12 mouse cellular contexts compared by ENCODE assay signal in the genomic region with DNA sequence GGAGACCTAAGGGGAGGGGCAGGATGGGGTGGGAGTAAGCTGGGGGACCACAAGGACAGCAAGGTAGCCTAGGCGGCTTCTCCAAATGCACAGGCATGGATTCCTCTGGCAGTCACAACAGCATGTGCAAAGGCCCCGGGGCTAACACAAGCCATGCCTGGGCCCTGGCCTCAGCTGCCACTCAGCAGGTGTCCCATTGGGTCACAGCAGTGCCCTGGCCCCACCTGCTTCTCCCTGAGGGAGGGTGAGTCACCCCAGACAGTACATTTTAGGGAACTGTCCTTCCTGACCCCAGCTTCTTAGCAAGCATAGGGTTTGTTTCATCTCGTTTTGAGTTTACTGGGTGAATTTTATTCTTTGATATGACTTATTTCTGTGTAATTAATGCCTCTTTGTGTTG. TPM values are rescaled to one million over a fixed set of nuclear protein-coding genes. Genes with fewer than 3 reads are reported as not detected.
DNase-seq lines count a peak whose midpoint lies in the region; ATAC-seq and TF ChIP-seq lines count a peak whose summit lies in the region.
"Had no signal": no experiment of that assay in that cellular context is flagged by ENCODE, and none has a peak within 500 bp of the region (broad histone marks: within the 10 kb centered on the region; RNA-seq: fewer than 3 reads in every experiment).

No protein-coding gene starts in this region.

- H3K27me3 ChIP-seq in heart, embryonic 14.5 days (ENCODE audit: control insufficient read depth, insufficient read depth, low read length) = no peaks in the 10 kb centered on the region
- no peaks in the 10 kb centered on the region for H3K27me3 ChIP-seq in midbrain, embryonic 12.5 days
- no peaks in the 10 kb centered on the region for H3K27me3 ChIP-seq in midbrain, embryonic 13.5 days
- H3K27me3 ChIP-seq in intestine, postnatal 0 days (replicated peaks; ENCODE audit: control insufficient read depth, insufficient read depth, low read length) = no peaks in the 10 kb centered on the region
- H3K27me3 ChIP-seq in stomach, postnatal 0 days (ENCODE audit: control insufficient read depth, insufficient read depth, low read length) = no peaks in the 10 kb centered on the region

- peak overlapping the region; percentile 88 to 96 for H3K27ac ChIP-seq in heart, embryonic 14.5 days (replicated peaks in 1 of 2; ENCODE audit: control insufficient read depth in 1 of 2, insufficient read depth in 1 of 2, low read depth in 2 of 2, low read length in 2 of 2)
- H3K27ac ChIP-seq in midbrain, embryonic 12.5 days (replicated peaks) = no peak overlapping the region
- no peak overlapping the region for H3K27ac ChIP-seq in midbrain, embryonic 13.5 days
- 0 out of 2 replicates have a peak overlapping the region, but pooled peaks have one; percentile 31 for H3K27ac ChIP-seq in intestine, postnatal 0 days (ENCODE audit: low read depth, low read length)
- H3K27ac ChIP-seq in stomach, postnatal 0 days (replicated peaks) = peak overlapping the region; percentile 91

- H3K4me1 ChIP-seq in heart, embryonic 14.5 days (ENCODE audit: control insufficient read depth in 2 of 2, insufficient read depth in 2 of 2, low read length in 2 of 2) = peaks cover 3 to 16% of the 10 kb centered on the region in 2 experiments; a peak in 3 of 4 replicates
- H3K4me1 ChIP-seq in midbrain, embryonic 12.5 days = peaks cover 11% of the 10 kb centered on the region; the same call in 1 of the 2 replicates
- peaks cover 13% of the 10 kb centered on the region for H3K4me1 ChIP-seq in midbrain, embryonic 13.5 days (replicated peaks)
- peaks cover 7% of the 10 kb centered on the region; the same call in 1 of the 2 replicates for H3K4me1 ChIP-seq in intestine, postnatal 0 days (replicated peaks; ENCODE audit: control insufficient read depth, insufficient read depth, low read length)
- peaks cover 4% of the 10 kb centered on the region for H3K4me1 ChIP-seq in stomach, postnatal 0 days (replicated peaks; ENCODE audit: control insufficient read depth, insufficient read depth)

- no peak for TF ChIP-seq EP300 in stomach, postnatal 0 days (optimal IDR thresholded peaks at IDR 0.05)

- peaks cover 23% of the 10 kb centered on the region for H3K36me3 ChIP-seq in heart, embryonic 14.5 days (ENCODE audit: control insufficient read depth, insufficient read depth, low read length)
- peaks cover 16% of the 10 kb centered on the region for H3K36me3 ChIP-seq in midbrain, embryonic 12.5 days
- peaks cover 27% of the 10 kb centered on the region for H3K36me3 ChIP-seq in midbrain, embryonic 13.5 days
- peaks cover 8% of the 10 kb centered on the region; the same call in 1 of the 2 replicates for H3K36me3 ChIP-seq in intestine, postnatal 0 days (ENCODE audit: control insufficient read depth, insufficient read depth)
- 0 out of 2 replicates have a peak, but pooled peaks cover 3% of the 10 kb centered on the region for H3K36me3 ChIP-seq in stomach, postnatal 0 days (ENCODE audit: control insufficient read depth, insufficient read depth, low read length)

- H3K4me2 ChIP-seq in heart, embryonic 14.5 days (ENCODE audit: low read length) = peak overlapping the region; percentile 57
- H3K4me2 ChIP-seq in midbrain, embryonic 12.5 days (replicated peaks) = no peak overlapping the region
- H3K4me2 ChIP-seq in midbrain, embryonic 13.5 days (replicated peaks) = no peak overlapping the region
- H3K4me2 ChIP-seq in intestine, postnatal 0 days (replicated peaks; ENCODE audit: low read depth) = peak overlapping the region; percentile 47
- H3K4me2 ChIP-seq in stomach, postnatal 0 days (replicated peaks; ENCODE audit: low read depth) = peak overlapping the region; percentile 31

- H3K9ac ChIP-seq in heart, embryonic 14.5 days (ENCODE audit: low read length) = peak overlapping the region; percentile 74
- H3K9ac ChIP-seq in midbrain, embryonic 12.5 days (replicated peaks) = peak overlapping the region; percentile 46; the same call in 1 of the 2 replicates
- no peak overlapping the region for H3K9ac ChIP-seq in midbrain, embryonic 13.5 days (replicated peaks)
- 0 out of 2 replicates have a peak overlapping the region, but pooled peaks have one; percentile 12 for H3K9ac ChIP-seq in intestine, postnatal 0 days (ENCODE audit: low read depth, low read length)
- peak overlapping the region; percentile 38; the same call in 1 of the 2 replicates for H3K9ac ChIP-seq in stomach, postnatal 0 days (ENCODE audit: low read length)

- intact Hi-C loops in heart, postnatal 25 days (cut with DNase I) = no loop called here

- no peak for DNase-seq in heart, postnatal 25 days (ENCODE audit: low spot score)
- no peak for DNase-seq in stomach, postnatal 0 days (ENCODE audit: low spot score)
- no peak for DNase-seq in right cerebral cortex, postnatal 25 days
- no peak for DNase-seq in right cerebral cortex, postnatal 14 days

- H3K9me3 ChIP-seq in heart, embryonic 14.5 days (ENCODE audit: control insufficient read depth, low read length) = no peaks in the 10 kb centered on the region
- no peaks in the 10 kb centered on the region for H3K9me3 ChIP-seq in midbrain, embryonic 12.5 days
- H3K9me3 ChIP-seq in midbrain, embryonic 13.5 days = no peaks in the 10 kb centered on the region
- no peaks in the 10 kb centered on the region for H3K9me3 ChIP-seq in intestine, postnatal 0 days (ENCODE audit: control insufficient read depth)
- no peaks in the 10 kb centered on the region for H3K9me3 ChIP-seq in stomach, postnatal 0 days (ENCODE audit: control insufficient read depth, low read length)

- 50% methylated on average over 3 of the region's 3 CpGs for WGBS in heart, embryonic 14.5 days
- WGBS in midbrain, embryonic 12.5 days = 80% methylated on average over 3 of the region's 3 CpGs
- WGBS in midbrain, embryonic 13.5 days = 70% methylated on average over 3 of the region's 3 CpGs
- 73% methylated on average over 3 of the region's 3 CpGs for WGBS in intestine, postnatal 0 days
- 54% methylated on average over 3 of the region's 3 CpGs for WGBS in stomach, postnatal 0 days

- no peak for TF ChIP-seq CTCF in intestine, postnatal 0 days (IDR thresholded peaks at IDR 0.05; ENCODE audit: low read depth)
- no peak for TF ChIP-seq CTCF in stomach, postnatal 0 days (IDR thresholded peaks at IDR 0.05; ENCODE audit: low read depth)

- 0 out of 2 replicates have a peak, but pooled peaks have one; percentile 3 for ATAC-seq in heart, embryonic 14.5 days (ENCODE audit: insufficient number of reproducible peaks, insufficient read depth, low FRiP score, low read depth)
- ATAC-seq in midbrain, embryonic 12.5 days (ENCODE audit: low FRiP score, low read depth) = no peak
- no peak for ATAC-seq in midbrain, embryonic 13.5 days
- ATAC-seq in intestine, postnatal 0 days = no peak
- no peak for ATAC-seq in stomach, postnatal 0 days (ENCODE audit: low FRiP score, low TSS enrichment)

- H3K4me3 ChIP-seq in heart, embryonic 14.5 days (ENCODE audit: control insufficient read depth in 1 of 2, insufficient read depth in 1 of 2, low read depth in 1 of 2, low read length in 2 of 2) = peak overlapping the region; percentile 5 to 6; a peak in 2 of 4 replicates
- no peak overlapping the region for H3K4me3 ChIP-seq in midbrain, embryonic 12.5 days
- no peak overlapping the region for H3K4me3 ChIP-seq in midbrain, embryonic 13.5 days (replicated peaks)
- no peak overlapping the region for H3K4me3 ChIP-seq in intestine, postnatal 0 days (ENCODE audit: low read depth, low read length)
- no peak overlapping the region for H3K4me3 ChIP-seq in stomach, postnatal 0 days (ENCODE audit: low read depth, low read length)
- H3K4me3 ChIP-seq: erythroblast, embryonic 14.5 days had no signal

RNA-seq across cellular contexts. Expression of gene Lsm4, which starts 9.6 kb away (rescaled TPM):
- polyA plus RNA-seq in heart, embryonic 14.5 days (2014; fragmentation: Nextera tagmentation; extraction: Ambion mirVana) = 316 and 334 TPM in 2 replicates
- total RNA-seq in heart, postnatal 25 days (2021) = 10 to 100 TPM; 60.6 to 62.9 TPM
- polyA plus RNA-seq in midbrain, embryonic 12.5 days (2016; fragmentation: Nextera tagmentation; extraction: Ambion mirVana) = 255 and 263 TPM in 2 replicates
- polyA plus RNA-seq in midbrain, embryonic 13.5 days (2015; fragmentation: Nextera tagmentation; extraction: Ambion mirVana) = 176 and 201 TPM in 2 replicates
- 181 and 182 TPM in 2 replicates for polyA plus RNA-seq in intestine, postnatal 0 days (2015; fragmentation: Nextera tagmentation; extraction: Ambion mirVana)
- polyA plus RNA-seq in stomach, postnatal 0 days (2015; fragmentation: Nextera tagmentation; extraction: Ambion mirVana) = 141 and 147 TPM in 2 replicates

RNA-seq across cellular contexts. Expression of gene Jund, which starts 16.1 kb away (rescaled TPM):
- polyA plus RNA-seq in heart, embryonic 14.5 days (2014; fragmentation: Nextera tagmentation; extraction: Ambion mirVana) = 122 and 137 TPM in 2 replicates
- 100 to 1,000 TPM; 136 to 141 TPM for total RNA-seq in heart, postnatal 25 days (2021)
- 206 and 213 TPM in 2 replicates for polyA plus RNA-seq in midbrain, embryonic 12.5 days (2016; fragmentation: Nextera tagmentation; extraction: Ambion mirVana)
- polyA plus RNA-seq in midbrain, embryonic 13.5 days (2015; fragmentation: Nextera tagmentation; extraction: Ambion mirVana) = 65.1 and 97.7 TPM in 2 replicates
- polyA plus RNA-seq in intestine, postnatal 0 days (2015; fragmentation: Nextera tagmentation; extraction: Ambion mirVana) = 114 and 121 TPM in 2 replicates
- polyA plus RNA-seq in stomach, postnatal 0 days (2015; fragmentation: Nextera tagmentation; extraction: Ambion mirVana) = 78.3 and 108 TPM in 2 replicates

RNA-seq across cellular contexts. Expression of gene Iqcn, which starts 20.6 kb away (rescaled TPM):
- not detected in 2 replicates for polyA plus RNA-seq in heart, embryonic 14.5 days (2014; fragmentation: Nextera tagmentation; extraction: Ambion mirVana)
- not detected for total RNA-seq in heart, postnatal 25 days (2021)
- 0.04 TPM in 1 of 2 replicates, not detected in the other for polyA plus RNA-seq in midbrain, embryonic 12.5 days (2016; fragmentation: Nextera tagmentation; extraction: Ambion mirVana)
- 0.07 and 0.08 TPM in 2 replicates for polyA plus RNA-seq in midbrain, embryonic 13.5 days (2015; fragmentation: Nextera tagmentation; extraction: Ambion mirVana)
- polyA plus RNA-seq in intestine, postnatal 0 days (2015; fragmentation: Nextera tagmentation; extraction: Ambion mirVana) = not detected in 2 replicates
- polyA plus RNA-seq in stomach, postnatal 0 days (2015; fragmentation: Nextera tagmentation; extraction: Ambion mirVana) = 0.05 TPM in 1 of 2 replicates, not detected in the other
- polyA plus RNA-seq: erythroblast, embryonic 14.5 days; G1E had no signal

RNA-seq across cellular contexts. Expression of gene Pgpep1, which starts 22.5 kb away (rescaled TPM):
- 39.7 and 46.6 TPM in 2 replicates for polyA plus RNA-seq in heart, embryonic 14.5 days (2014; fragmentation: Nextera tagmentation; extraction: Ambion mirVana)
- total RNA-seq in heart, postnatal 25 days (2021) = 10 to 100 TPM; 46.8 to 47.5 TPM
- polyA plus RNA-seq in midbrain, embryonic 12.5 days (2016; fragmentation: Nextera tagmentation; extraction: Ambion mirVana) = 82.7 and 93.7 TPM in 2 replicates
- polyA plus RNA-seq in midbrain, embryonic 13.5 days (2015; fragmentation: Nextera tagmentation; extraction: Ambion mirVana) = 87.5 and 99.4 TPM in 2 replicates
- 79.0 and 92.1 TPM in 2 replicates for polyA plus RNA-seq in intestine, postnatal 0 days (2015; fragmentation: Nextera tagmentation; extraction: Ambion mirVana)
- 23.3 and 25.2 TPM in 2 replicates for polyA plus RNA-seq in stomach, postnatal 0 days (2015; fragmentation: Nextera tagmentation; extraction: Ambion mirVana)

RNA-seq across cellular contexts. Expression of gene Gm3336, which starts 35.7 kb away (rescaled TPM):
- not detected in 2 replicates for polyA plus RNA-seq in heart, embryonic 14.5 days (2014; fragmentation: Nextera tagmentation; extraction: Ambion mirVana)
- not detected for total RNA-seq in heart, postnatal 25 days (2021)
- polyA plus RNA-seq in midbrain, embryonic 12.5 days (2016; fragmentation: Nextera tagmentation; extraction: Ambion mirVana) = not detected in 2 replicates
- not detected in 2 replicates for polyA plus RNA-seq in midbrain, embryonic 13.5 days (2015; fragmentation: Nextera tagmentation; extraction: Ambion mirVana)
- 2.8 TPM in 2 replicates for polyA plus RNA-seq in intestine, postnatal 0 days (2015; fragmentation: Nextera tagmentation; extraction: Ambion mirVana)
- polyA plus RNA-seq in stomach, postnatal 0 days (2015; fragmentation: Nextera tagmentation; extraction: Ambion mirVana) = 29.7 and 32.2 TPM in 2 replicates
- total RNA-seq: hematopoietic stem cell, adult 5-6 weeks; left cerebral cortex, adult 18-20 months had no signal
- polyA plus RNA-seq: erythroblast, embryonic 14.5 days had no signal

Comparison
In these comparisons a context has a peak if more than half of its experiments do, and no peak if none do; other contexts are left out.
1. H3K27ac ChIP-seq: peak in heart, embryonic 14.5 days (2 of 2), intestine, postnatal 0 days (single experiment) and stomach, postnatal 0 days (single experiment); none in midbrain, embryonic 12.5 days (single experiment) and midbrain, embryonic 13.5 days (single experiment).
2. H3K4me2 ChIP-seq: peak in heart, embryonic 14.5 days (single experiment), intestine, postnatal 0 days (single experiment) and stomach, postnatal 0 days (single experiment); none in midbrain, embryonic 12.5 days (single experiment) and midbrain, embryonic 13.5 days (single experiment).
3. H3K4me3 ChIP-seq: peak in heart, embryonic 14.5 days (2 of 2); none in midbrain, embryonic 12.5 days (single experiment), midbrain, embryonic 13.5 days (single experiment), intestine, postnatal 0 days (single experiment) and stomach, postnatal 0 days (single experiment).